Mouse (Mus musculus) monocyte, adult 2 months (primary cell): ENCODE measurements around the gene Taok1.
A peak's percentile ranks its signal among the peaks of the same experiment; 100 is the strongest.
"Not testable (repeated sequence)": the region's sequence is repeated elsewhere in the genome, so short reads cannot be mapped to it uniquely, and the experiment has no call there.

Experiments
- DNase-seq, 2 experiments: peaks; one replicate each; pipeline ENCODE4 v3.0.0; 2022; ENCODE audit warnings: low spot score in 2 of 2, low read depth in 1 of 2

Gene Taok1

DNA sequence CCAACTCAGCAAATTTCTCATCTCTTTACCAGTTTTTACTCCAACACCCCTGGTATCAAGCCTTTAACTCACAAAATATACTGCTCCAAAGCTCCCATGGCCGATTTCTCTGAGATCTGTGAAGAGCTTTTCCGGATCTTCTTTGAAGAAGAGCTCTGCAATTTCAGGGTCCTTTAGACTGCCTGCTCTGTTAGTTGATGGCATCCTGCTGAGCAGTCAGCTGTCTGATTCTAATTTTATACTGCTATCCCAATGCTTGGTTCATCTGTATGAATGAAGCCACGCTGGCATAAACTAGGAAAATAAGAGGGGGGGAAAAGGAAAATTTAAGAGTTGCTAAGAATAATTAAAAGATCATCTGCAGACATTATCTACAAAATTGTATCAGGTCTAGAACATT, 22.4 kb downstream of the Taok1 start:
- DNase-seq, result no peak

DNA sequence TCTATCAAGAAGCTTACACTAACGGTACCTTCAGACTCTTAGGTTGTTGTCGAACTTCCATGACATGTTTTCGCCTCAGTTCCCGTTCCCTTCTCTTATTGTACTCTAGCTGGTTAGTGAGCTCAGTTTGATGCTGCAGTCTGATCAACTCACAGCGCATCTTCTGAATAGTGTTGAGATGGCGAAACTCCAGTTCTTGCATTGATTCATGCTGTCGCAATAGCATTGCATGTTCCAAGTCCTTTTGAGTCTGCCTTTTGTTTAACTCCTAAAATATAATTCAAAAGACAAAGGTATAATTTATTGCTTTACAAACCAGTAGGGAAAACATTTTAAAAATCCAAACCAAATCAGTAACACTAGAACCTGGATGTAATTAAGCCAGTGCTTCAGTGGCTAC, 62.4 kb downstream of the Taok1 start:
- DNase-seq, result no peak

DNA sequence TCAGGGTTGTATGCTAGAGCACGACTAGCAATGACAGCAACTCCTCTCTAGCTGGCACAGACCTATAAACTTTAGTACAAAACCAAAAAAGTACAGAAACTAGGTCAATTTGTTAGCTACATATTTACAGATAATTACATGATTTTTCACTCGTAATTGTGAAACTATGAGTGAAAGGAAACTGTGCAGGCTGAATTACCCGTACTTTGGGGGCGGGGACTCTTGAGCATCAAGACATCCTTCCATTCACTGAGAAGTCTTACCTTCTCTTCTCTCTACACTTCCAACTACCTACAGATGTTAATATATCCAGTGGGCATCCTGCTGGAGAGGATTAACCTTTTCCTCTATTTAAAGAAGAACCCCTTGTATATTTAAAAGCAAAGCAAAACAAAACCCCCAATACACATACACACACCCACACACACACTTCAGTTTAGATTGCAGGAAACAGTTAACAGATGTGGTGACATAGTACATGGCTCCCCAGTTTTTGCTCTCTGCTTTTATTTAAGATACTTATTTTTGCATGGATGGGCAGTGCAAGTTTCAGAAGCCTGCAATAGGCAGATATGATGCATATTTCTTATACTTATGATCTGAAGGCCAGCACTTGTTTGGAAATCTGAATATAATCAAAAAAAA, 75.3 kb downstream of the Taok1 start:
- no peak for DNase-seq

DNA sequence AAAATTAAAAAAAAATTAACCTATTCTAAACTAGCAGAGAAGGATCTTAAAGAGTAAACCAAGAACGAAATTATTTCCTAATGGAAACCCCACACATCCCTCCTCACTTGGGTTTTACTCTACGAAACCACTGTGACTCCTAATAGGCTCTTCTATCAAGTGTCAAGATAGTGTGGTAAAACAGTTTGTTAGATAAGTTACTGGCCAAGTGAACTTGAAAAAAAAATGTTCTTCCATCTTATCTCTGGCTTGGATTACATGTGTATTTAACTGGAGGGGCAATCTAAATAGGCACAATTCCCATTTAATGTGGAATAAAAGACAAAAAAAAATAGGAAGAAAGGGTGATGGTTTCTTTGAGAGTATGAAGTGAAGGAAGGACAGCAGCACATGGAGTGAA, 76.8 kb downstream of the Taok1 start:
- no peak for DNase-seq

DNA sequence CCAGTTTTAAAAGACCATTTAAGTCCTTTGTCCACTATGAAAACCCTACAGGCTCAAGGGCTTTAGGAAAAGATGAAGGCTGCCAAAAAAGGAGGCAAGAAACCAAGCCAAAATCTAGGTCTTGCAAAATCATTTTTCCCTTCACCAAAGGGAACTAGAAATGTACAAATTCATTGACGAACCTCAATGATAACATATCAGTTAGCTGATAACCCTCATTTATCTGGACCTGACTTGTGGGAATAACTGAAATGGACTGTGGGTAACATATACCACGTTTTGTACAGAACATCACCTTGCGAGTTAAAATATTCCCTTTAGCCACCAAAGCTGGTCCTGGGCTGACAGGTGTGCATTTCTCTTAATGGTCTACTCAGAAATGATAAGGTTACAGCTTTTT, 78.0 kb downstream of the Taok1 start:
- DNase-seq, result no peak

DNA sequence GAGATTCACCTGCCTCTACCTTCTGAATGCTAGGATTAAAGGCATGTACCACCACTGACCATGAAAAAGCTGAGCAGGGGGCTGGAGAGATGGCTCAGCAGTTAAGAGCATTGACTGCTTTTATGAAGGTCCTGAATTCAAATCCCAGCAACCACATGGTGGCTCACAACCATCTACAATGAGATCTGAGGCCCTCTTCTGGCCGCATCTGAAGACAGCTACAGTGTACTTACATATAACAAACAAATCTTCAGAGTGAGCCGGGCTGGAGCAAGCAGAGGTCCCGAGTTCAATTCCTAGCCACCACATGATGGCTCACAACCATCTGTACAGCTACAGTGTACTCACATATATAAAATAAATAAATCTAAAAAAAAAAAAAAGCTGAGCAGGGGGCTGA, 79.2 kb downstream of the Taok1 start:
- not testable (repeated sequence) for DNase-seq

DNA sequence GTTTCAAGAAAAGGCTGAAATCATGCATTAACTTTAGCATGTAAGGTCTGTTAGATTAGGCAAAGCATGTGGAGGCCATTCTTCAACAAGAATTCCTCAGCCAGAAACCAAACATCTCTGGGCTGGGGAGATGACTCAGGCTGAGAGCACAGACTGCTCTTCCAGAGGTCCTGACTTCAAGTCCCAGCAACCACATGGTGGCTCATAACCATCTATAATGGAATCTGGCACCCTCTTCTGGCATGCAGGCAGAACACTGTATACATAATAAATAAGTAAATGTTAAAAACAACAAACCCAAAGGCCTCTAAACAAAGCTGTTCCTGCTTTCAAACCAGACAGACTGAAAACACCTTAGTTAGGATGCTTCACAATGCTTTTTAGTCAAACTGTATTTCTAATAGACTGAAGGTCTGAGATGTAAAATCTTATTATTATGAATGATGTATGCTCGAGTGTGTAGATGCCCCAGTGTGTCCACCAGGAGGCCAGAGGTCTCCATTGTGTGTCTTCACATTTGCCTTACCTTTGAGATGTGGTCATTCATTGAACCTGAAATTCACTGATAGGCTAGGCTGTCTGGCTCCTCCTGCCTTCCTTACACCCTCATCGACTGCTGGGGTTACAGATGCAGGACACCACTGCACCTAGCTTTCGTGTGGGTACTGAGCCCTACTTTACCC, 81.7 kb downstream of the Taok1 start:
- DNase-seq, result no peak

DNA sequence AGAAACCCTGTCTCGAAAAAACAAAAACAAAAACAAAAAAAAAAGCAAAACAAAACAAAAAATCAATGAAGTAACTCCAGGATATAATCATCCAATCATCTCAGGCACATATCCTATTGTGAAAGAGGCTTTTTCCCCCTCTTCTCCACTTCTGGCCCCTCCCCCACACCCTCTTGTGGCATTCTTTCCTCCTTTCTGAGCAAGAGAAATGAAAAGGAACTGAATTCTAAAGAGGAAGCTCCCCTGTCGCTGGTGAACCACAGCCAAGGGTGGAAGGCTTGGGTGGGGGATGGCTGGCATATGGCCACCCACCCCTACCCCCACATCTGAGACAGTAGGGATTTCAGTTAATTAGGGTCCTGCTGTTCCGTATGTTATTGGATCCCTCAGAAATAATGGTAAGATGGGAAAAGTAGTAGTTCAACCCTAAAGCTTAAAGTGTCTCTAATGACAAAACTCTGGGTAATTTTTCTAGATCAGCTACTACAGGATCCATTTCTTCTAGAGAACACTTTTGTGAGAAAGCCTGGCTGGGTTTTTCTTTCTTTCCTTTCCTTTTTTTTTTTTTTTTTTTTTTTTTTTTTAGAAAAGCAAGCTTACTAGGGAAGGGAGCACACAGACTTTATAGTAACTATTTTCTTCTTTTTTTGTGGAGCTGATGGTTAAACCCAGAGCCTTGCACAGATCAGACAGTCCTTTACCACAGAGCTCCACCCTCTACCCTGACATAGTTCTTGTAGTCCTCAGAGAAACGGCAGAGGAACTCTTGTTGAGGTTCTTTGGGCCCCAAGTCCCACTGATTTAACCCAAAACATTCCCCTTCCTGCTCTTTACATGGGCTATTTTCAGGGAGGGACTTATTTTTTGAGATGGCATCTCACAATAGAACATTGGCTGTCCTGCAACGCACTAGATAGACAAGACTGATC, 86.8 kb downstream of the Taok1 start:
- DNase-seq, result no peak

DNA sequence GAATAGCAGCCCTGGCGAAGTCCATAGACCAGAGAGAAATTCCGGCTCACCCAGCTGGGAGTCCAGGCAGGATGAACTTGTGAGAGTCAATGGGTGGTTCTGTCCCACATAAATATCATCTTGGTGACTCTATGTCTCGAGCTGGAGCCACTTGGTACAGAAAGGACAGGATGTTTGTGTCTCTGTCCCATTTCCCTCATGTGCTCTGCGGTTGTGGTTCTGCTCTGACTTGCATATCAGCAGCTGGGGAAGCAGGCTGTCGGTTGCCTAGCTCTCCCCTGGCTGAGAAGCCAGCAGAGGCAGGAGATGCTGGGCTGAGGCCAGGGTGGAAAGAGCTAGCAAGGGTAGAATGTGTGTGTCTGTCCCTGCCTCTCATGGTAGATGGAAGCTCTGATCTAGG, 88.6 kb downstream of the Taok1 start, which contains the start of gene Gm10392:
Gm10392 (minus strand) TSS at position 156 of the 400 bp plus-strand sequence.
- no peak for DNase-seq

DNA sequence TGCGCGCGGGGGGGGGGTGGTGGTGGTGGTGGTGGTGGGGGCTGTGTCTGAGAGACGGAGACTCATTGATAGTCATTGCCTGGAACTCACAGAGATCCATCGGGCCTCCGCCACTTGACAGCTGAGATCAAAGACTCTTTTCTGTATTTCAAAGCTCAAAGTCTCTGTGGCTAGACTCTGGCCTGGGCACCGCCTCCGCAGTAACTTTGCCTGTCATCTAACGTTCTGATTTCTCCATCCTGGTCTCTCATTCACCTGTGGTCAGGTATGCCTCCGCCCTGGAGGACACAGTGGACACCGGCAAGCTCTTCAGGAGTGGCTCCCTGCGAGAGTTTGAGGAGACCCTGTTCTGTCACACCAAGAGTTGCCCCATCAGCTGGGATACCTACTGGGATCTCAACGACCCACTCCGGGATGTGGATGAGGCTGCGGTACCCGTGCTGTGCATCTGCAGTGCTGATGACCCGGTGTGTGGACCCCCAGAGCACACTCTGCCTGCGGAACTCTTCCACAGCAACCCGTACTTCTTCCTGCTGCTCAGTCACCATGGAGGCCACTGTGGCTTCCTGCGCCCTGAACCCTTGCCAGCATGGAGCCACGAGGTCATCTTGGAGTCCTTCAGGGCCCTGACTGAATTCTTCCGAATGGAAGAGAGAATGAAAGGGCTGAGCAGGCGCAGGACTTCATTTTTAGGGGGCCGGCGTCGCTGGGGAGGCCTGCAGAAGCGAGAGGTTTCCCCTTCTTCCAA, 89.4 kb downstream of the Taok1 start:
- DNase-seq, result no peak

DNA sequence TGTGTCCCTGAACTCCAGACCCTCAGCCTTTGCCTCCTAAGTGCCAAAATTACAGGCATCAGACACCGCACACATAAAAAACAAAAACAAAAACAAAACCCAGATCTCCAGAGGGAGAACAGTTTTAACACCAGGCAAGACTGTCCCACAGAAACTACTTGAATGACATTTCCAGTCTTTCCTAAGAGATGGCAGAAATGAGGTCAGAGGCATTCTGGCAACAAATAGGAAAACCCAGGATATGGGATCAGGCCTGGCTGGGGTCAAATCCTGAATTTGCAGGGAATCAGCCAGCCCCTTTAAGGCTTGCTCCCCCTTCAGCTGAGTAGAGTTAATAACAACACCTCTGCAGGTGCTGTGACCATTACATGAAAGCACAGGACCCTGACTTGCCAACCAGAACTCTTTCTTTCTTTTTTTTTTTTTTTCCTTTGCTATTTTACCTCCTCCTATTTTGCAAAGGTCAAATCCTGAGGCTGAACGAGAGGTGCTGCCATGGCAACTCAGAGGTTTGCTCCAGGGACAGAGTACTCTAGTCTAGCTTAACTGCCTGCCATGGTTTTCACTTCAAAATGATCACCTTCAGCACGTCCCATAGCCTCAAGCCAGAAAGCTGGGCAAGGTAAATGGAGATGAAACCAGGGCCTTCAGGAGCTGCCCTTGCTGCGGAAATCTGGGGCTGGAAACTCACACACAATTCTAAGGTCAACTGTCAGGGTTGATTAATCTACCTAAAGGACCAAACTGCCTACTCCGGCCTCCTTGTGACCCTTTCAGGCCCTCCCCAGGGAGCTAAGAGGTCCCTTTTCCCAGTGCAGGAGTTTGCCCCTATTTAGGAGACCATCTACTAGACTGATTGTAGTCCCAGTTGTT, 90.8 kb downstream of the Taok1 start:
- DNase-seq, result no peak

DNA sequence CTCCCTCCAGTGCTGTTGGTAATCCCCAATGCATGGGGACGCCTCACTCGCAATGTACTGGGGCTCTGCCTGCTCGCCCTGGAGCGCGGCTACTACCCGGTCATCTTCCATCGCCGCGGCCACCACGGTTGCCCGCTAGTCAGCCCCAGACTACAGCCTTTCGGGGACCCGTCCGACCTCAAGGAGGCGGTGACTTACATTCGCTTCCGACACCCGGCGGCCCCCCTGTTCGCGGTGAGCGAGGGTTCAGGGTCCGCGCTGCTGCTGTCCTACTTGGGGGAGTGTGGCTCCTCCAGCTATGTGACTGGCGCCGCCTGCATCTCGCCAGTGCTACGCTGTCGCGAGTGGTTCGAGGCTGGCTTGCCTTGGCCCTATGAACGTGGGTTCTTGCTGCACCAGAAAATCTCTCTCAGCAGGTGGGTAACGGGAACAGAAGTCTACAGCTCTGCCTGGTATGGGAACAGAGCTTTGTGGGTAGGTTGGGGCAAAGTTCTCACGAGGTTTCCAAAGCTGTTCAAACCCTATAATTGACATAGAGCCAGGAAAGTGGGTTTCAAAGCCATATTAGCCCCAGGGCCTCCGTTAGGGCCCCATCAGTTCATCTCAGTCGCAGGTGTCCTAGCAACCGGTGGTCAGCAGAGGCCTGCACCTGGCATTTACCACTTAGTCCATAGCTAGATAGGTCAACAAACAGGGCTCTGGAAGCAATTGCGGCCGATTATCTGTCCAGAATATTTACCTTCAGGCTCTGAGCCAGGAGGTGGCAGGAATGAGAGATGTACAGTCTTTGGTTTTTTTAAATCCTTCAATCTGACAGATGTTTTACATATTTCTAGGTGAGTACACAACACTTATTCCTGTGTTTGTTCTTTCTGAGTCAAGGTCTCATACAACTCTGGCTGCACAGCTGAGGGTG, 91.7 kb downstream of the Taok1 start, which contains the start of gene Trp53i13:
Trp53i13 (minus strand) TSS at position 344 of the 916 bp plus-strand sequence.
- DNase-seq, result no peak

DNA sequence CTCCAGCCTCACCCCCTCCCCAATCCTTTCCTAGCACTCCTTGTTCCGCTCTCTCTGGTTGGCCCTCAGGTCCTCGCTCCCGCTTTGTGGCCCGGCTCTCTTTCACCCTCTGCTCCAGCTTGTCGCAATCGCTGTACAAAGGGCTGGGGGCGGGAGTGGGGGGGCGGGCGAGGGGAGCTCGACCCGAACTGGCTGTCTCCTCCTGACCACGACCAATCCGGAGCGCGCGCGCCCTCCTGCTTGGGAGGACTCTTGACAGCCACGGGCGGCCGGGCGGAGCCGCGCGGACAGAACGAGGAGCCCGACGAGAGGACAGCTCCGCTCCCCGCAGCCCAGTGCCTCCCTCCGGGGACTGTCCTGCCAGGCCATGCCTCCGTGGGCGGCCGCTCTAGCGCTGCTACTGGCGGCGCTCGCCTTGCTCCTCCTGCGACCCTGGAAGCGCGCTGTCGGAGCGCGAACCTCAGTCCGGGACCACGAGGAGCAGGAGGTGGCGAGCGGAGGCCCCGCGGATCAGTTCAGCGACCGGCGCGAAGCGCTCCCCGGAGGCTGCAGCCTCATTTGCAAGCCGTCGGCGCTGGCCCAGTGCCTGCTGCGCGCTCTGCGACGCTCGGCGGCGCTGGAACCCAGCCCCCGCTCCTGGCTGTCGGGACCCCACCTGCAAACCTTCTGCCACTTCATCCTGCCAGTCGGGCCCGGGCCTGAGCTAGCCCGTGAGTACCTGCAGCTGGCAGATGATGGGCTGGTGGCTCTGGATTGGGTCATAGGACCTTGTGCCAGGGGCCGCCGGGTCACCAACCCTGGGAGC, 92.6 kb downstream of the Taok1 start, which contains the start of gene Abhd15:
Abhd15 (plus strand) TSS at position 290 of the 805 bp plus-strand sequence.
- peak in 1 of 2 experiments; percentile 59 for DNase-seq

DNA sequence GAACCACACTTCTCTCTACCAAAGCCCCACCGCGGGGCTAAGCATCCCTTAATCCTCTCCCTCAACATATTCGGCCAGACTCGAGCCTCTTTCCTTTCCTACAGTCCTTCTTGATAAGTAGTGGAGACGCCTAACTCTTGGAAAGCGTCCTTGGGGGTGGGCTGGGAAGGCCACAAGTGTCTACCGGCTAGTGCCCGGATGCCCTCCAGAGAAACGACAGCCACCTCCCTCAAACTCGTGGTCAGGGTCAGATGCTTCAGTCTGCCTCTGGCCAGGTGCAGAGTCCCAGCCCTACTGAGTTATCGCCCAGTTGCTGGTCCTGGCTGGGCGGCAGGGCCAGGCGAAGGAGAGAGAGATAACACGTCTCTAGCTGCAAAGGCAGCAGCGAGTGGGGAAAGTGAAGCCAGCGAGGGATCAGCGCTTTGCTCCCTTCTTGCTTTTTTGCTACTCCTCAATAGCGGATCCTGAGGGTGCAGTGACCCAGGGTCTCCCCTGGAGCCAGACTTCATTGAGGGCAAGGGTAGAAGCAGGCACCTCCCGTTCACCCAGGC, 93.3 kb downstream of the Taok1 start:
- peak in 1 of 2 experiments; percentile 1 for DNase-seq

DNA sequence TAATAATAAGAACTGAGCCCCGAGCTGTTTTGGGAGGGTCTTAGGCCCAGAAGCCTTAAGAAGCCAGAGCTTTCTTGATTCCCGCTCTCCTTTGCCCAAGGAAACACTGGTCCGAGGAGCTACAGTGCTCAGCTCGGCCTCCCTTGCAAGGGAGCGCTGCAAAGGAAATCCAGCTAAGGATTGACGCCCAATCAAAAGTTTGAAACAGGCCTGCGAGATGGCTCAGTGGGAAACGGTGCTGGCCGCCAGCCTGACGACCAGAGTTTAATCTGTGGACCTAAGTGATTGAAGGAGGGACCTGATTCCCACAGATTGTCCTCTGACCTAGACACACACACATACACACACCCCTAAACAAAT, 93.8 kb downstream of the Taok1 start:
- DNase-seq, result peak in 1 of 2 experiments; percentile 1

DNA sequence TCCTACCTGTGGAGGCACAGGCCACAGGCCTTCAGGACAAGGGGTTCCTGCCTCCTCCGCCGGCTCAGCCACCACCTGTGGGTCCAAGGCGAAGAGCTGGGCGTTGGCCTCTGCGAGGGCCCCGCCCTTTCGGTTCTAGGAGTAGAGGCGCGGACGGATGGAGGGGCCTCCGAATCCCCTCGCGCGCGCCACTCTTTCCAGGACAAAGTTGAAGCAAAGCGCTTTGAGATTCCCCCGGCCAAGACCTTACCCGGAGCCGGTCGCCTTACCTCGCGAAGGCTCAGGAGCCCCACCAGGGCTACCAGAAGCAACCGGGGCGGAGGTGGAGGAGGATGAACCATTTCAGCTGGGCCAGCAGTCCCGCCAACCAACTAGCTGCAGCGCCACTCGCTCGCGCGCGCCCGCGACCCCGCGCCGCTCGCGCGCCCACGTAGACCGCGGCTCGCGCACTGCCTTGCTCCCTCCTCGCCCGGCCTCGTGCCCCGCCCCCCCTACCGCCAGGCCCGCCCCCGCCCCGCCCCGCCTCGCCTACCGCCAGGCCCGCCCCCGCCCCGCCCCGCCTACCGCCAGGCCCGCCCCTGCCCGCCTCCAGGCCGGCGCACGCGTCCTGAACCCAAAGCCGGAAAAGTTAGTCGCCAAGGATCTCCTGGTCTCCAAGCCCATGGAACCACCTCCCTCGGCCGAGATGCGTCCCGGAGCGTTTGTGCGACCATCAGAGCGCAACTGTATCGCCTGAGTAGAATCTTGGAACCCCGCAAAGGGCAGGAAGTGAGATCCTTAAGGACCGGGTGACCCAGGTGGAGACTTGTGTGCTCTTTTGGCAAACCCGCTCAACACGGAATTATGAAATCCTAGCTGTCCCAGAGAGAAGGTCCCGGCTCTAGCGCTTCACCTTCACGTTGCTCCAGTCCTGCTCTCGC, 94.5 kb downstream of the Taok1 start:
- peak in 1 of 2 experiments; percentile 59 for DNase-seq

DNA sequence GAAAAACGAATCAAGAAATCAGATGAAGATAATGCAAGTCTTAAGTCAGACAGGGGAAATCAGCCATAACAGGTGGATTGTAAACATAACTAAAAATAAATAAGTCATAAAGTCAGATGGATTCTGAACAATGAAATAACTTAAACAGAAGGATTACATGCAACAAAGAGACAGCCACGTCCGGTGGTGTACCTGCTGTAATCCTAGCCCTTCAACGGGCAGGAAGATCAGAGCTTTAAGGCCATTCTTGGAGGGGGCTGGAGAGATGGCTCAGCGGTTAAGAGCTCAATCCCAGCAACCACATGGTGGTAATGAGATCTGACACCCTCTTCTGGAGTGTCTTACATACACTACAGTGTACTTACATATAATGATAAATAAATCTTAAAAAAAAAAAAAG, 96.3 kb downstream of the Taok1 start:
- no peak for DNase-seq
